Mouse (Mus musculus): Measurements from ENCODE around the gene Kdm6a.

DNA sequence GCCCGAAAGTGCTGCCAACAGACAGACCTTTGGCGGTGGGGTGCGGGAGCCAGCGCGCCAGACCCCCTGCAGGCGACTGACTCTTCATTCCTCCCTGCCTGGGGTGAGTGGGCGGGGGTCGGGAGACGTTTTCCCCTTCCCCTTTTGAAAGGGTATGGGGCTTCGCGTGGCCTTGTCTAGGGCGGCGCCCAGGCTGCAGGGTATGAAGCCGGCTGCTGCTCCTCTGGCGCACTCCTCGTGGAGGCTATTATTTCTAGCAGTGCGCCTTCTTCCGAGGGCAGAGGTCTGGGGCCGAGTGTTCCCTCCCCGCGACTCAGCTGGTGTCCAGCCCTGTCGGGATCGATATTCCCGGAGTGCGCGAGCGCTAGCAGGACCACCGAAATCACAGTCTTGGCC, 581 bp upstream of the Kdm6a start:
- TF ChIP-seq POLR2A (IDR thresholded peaks at IDR 0.05; ENCODE audit: control insufficient read depth, extremely low read depth, insufficient read depth, low read length, poor library complexity) (no peak), CTCF (IDR thresholded peaks at IDR 0.05; ENCODE audit: borderline replicate concordance, control insufficient read depth, extremely low read depth, insufficient read depth, low read length, poor library complexity) (no peak)

Data from thymus, adult 2 months (tissue).